Mouse (Mus musculus) ES-E14 (cell line): ENCODE data around the gene Parp1. TPM values are rescaled to one million over a fixed set of nuclear protein-coding genes. Genes with fewer than 3 reads are reported as not detected.
A peak's percentile ranks its signal among the peaks of the same experiment; 100 is the strongest.

Experiments
- DNase-seq: peaks from one replicate; pipeline ENCODE4 v3.0.0-alpha.2; 2013; ENCODE audit warnings: low read depth, low spot score
- H3K27ac ChIP-seq: 2 replicates; pipeline ENCODE4 v1.5.1; 2012; ENCODE audit warnings: low read depth, mild to moderate bottlenecking, low read length, moderate library complexity, mixed read lengths; ENCODE audit not compliant: poor library complexity, insufficient read depth, severe bottlenecking
- H3K36me3 ChIP-seq: 2 replicates; pipeline ENCODE4 v1.6.1; 2012; ENCODE audit warnings: mild to moderate bottlenecking, low read length, moderate library complexity, mixed read lengths; ENCODE audit not compliant: control insufficient read depth, poor library complexity, insufficient read depth, severe bottlenecking
- H3K4me1 ChIP-seq, 2 experiments: fragments of 150-350 bp in 1 of 2; sonication (generic) in 1 of 2; 2 replicates each; pipeline ENCODE4 v1.6.1; 2012; ENCODE audit warnings: low read length in 2 of 2, mild to moderate bottlenecking in 1 of 2, mixed read lengths in 1 of 2; ENCODE audit not compliant: control insufficient read depth in 2 of 2, insufficient read depth in 2 of 2, poor library complexity in 1 of 2
- H3K4me3 ChIP-seq, 2 experiments: fragments of 150-350 bp in 1 of 2; sonication (generic) in 1 of 2; 2 replicates each; pipeline ENCODE4 v1.5.1; 2012; ENCODE audit warnings: low read length in 2 of 2, low read depth in 1 of 2, mild to moderate bottlenecking in 1 of 2, mixed read lengths in 1 of 2; ENCODE audit not compliant: insufficient read depth in 1 of 2, poor library complexity in 1 of 2, severe bottlenecking in 1 of 2
- H3K9ac ChIP-seq: 2 replicates; pipeline ENCODE4 v1.6.1; 2012; ENCODE audit warnings: low read depth, mild to moderate bottlenecking, low read length, mixed read lengths; ENCODE audit not compliant: poor library complexity, insufficient read depth, severe bottlenecking
- H3K9me3 ChIP-seq: fragments of 150-350 bp; sonication (generic); 2 replicates; pipeline ENCODE4 v1.6.1; 2012; ENCODE audit warnings: low read depth, mild to moderate bottlenecking, low read length; ENCODE audit not compliant: control insufficient read depth, insufficient read depth
- CHD2 ChIP-seq: IDR thresholded peaks from 2 replicates; pipeline ENCODE4 v1.6.1; 2014; ENCODE audit warnings: mild to moderate bottlenecking, low read depth, low read length, inconsistent platforms
- HCFC1 ChIP-seq: IDR thresholded peaks from 2 replicates; pipeline ENCODE4 v1.6.1; 2012; ENCODE audit warnings: low read length, inconsistent platforms, borderline replicate concordance; ENCODE audit not compliant: insufficient read depth
- MAFK ChIP-seq: IDR thresholded peaks from 2 replicates; pipeline ENCODE4 v1.6.1; 2014; ENCODE audit warnings: mild to moderate bottlenecking, low read depth, low read length, inconsistent platforms; ENCODE audit not compliant: insufficient read depth
- ZC3H11A ChIP-seq: IDR thresholded peaks from 2 replicates; pipeline ENCODE4 v1.6.1; 2012; ENCODE audit warnings: low read depth, mild to moderate bottlenecking, inconsistent platforms, low read length, borderline replicate concordance
- ZNF384 ChIP-seq: IDR thresholded peaks from 2 replicates; pipeline ENCODE4 v1.6.1; 2012; ENCODE audit warnings: low read depth, low read length, inconsistent platforms
- in situ Hi-C, 2 experiments: fragments of 600-800 bp; cut with MboI; formaldehyde crosslinking; loops; one replicate each; pipeline ENCODE4 v1.15.1; 2025; ENCODE audit warnings: low sequenced_read_pairs in 2 of 2, inconsistent platforms in 1 of 2; ENCODE audit not compliant: unreplicated experiment in 2 of 2
- total RNA-seq: library from RNA; depleted of rRNA; stranded (reverse); fragments of 300-350 nt; gene quantifications from 2 replicates; pipeline ENCODE4 v1.2.3, GENCODE M21; 2012

Parp1 gene
- total RNA-seq, 1 experiment: 271 TPM

- DNase-seq: no peak
- H3K9me3 ChIP-seq: no peaks in the 10 kb centered on the region
- no peak overlapping the region for H3K27ac ChIP-seq
- H3K4me1 ChIP-seq: peaks cover 4 to 29% of the 10 kb centered on the region in 2 experiments; a peak in 3 of 4 replicates
- TF ChIP-seq CHD2 (no peak), MAFK (no peak), HCFC1 (no peak), ZNF384 (no peak), ZC3H11A (no peak)
- H3K9ac ChIP-seq: no peak overlapping the region
- H3K36me3 ChIP-seq: no peaks in the 10 kb centered on the region
- in situ Hi-C loops: no loop called here
- 0 out of 4 replicates have a peak overlapping the region, but pooled peaks of 1 of the 2 experiments have one; percentile 13 for H3K4me3 ChIP-seq
These were observed 21.6 kb upstream of the Parp1 start for GRCm38 (mm10) chr1:180546798-180547750.

GRCm38 (mm10) chr1:180547751-180548669 is 20.7 kb upstream of the Parp1 start:
- DNase-seq: no peak
- in situ Hi-C loops: no loop called here
- H3K4me1 ChIP-seq: peaks cover 4 to 29% of the 10 kb centered on the region in 2 experiments; a peak in 3 of 4 replicates
- H3K36me3 ChIP-seq: no peaks in the 10 kb centered on the region
- H3K4me3 ChIP-seq: 0 out of 4 replicates have a peak overlapping the region, but pooled peaks have one; percentile 14 to 26
- TF ChIP-seq MAFK (no peak), HCFC1 (no peak), ZC3H11A (no peak)
- H3K9me3 ChIP-seq: no peaks in the 10 kb centered on the region
- no peak overlapping the region for H3K9ac ChIP-seq
- H3K27ac ChIP-seq: peak overlapping the region; percentile 44

- peaks cover 4 to 32% of the 10 kb centered on the region in 2 experiments; a peak in 3 of 4 replicates for H3K4me1 ChIP-seq
- no peaks in the 10 kb centered on the region for H3K36me3 ChIP-seq
- in situ Hi-C loops: no loop called here
- H3K9ac ChIP-seq: no peak overlapping the region
- no peak for TF ChIP-seq ZC3H11A
- no peak for TF ChIP-seq CHD2
- no peak for TF ChIP-seq ZNF384
- no peak for TF ChIP-seq HCFC1
- TF ChIP-seq MAFK: no peak
- H3K27ac ChIP-seq: no peak overlapping the region
- no peak for DNase-seq
- H3K4me3 ChIP-seq: no peak overlapping the region
- no peaks in the 10 kb centered on the region for H3K9me3 ChIP-seq
These were observed 19.0 kb upstream of the Parp1 start for GRCm38 (mm10) chr1:180549539-180550308.

GRCm38 (mm10) chr1:180550770-180551169 is 18.0 kb upstream of the Parp1 start:
- Histone ChIP-seq H3K36me3 (no peaks in the 10 kb centered on the region), H3K9me3 (no peaks in the 10 kb centered on the region), H3K4me1 (peaks cover 4 to 32% of the 10 kb centered on the region in 2 experiments; a peak in 3 of 4 replicates), H3K4me3 (no peak overlapping the region), H3K27ac (no peak overlapping the region), H3K9ac (no peak overlapping the region)
- no peak for TF ChIP-seq HCFC1
- TF ChIP-seq CHD2: no peak
- TF ChIP-seq ZNF384: no peak
- in situ Hi-C loops: no loop called here
- DNase-seq: no peak
